Comparison of ENCODE assay signal across 18 mouse cellular contexts in genomic region chr7:68282304-68283132, GRCm38 (mm10). TPM values are rescaled to one million over a fixed set of nuclear protein-coding genes. Genes with fewer than 3 reads are reported as not detected.
DNase-seq lines count a peak whose midpoint lies in the region; ATAC-seq and TF ChIP-seq lines count a peak whose summit lies in the region.
"Had no signal": no experiment of that assay in that cellular context is flagged by ENCODE, and none has a peak within 500 bp of the region (broad histone marks: within the 10 kb centered on the region; RNA-seq: fewer than 3 reads in every experiment).

No protein-coding gene starts in this region.

- DNase-seq in kidney, adult 2 months: peak; percentile 16
- no peak for DNase-seq in kidney, postnatal 10 days
- peak; percentile 62 for DNase-seq in T-cell, adult 2 months (ENCODE audit: low spot score)
- no peak for DNase-seq in kidney, postnatal 4 days
- DNase-seq in adrenal gland, adult 18-20 months (ENCODE audit: low spot score in 2 of 2): no peak
- DNase-seq in right cerebral cortex, adult 18-20 months: no peak
- DNase-seq: adrenal gland, postnatal 36 days; cerebellum, adult 9-10 months; gastrocnemius, postnatal 10 days; kidney, postnatal 36 days had no signal

- H3K4me1 ChIP-seq in kidney, adult 2 months (ENCODE audit: control insufficient read depth, insufficient read depth, low read length): peaks cover 21% of the 10 kb centered on the region; the same call in 1 of the 2 replicates
- H3K4me1 ChIP-seq in liver, embryonic 12.5 days: peaks cover 5% of the 10 kb centered on the region; the same call in 1 of the 2 replicates
- H3K4me1 ChIP-seq in small intestine, adult 2 months (ENCODE audit: control insufficient read depth, insufficient read depth, insufficient read length, low read length): no peaks in the 10 kb centered on the region
- H3K4me1 ChIP-seq: midbrain, embryonic 15.5 days had no signal

- no peaks in the 10 kb centered on the region for H3K27me3 ChIP-seq in kidney, adult 2 months (replicated peaks; ENCODE audit: control insufficient read depth, insufficient read depth, low read length)
- H3K27me3 ChIP-seq in liver, embryonic 12.5 days (replicated peaks): no peaks in the 10 kb centered on the region
- no peaks in the 10 kb centered on the region for H3K27me3 ChIP-seq in small intestine, adult 2 months (ENCODE audit: control insufficient read depth, insufficient read depth, low read length)
- H3K27me3 ChIP-seq: lung, embryonic 15.5 days; Patski had no signal

- H3K9me3 ChIP-seq in liver, embryonic 12.5 days (replicated peaks): no peaks in the 10 kb centered on the region
- H3K9me3 ChIP-seq: lung, embryonic 15.5 days; midbrain, embryonic 15.5 days had no signal

- H3K4me2 ChIP-seq in liver, embryonic 12.5 days: peak overlapping the region; percentile 11; the same call in 1 of the 2 replicates
- H3K4me2 ChIP-seq: lung, embryonic 15.5 days; midbrain, embryonic 15.5 days had no signal

- no peak overlapping the region for H3K9ac ChIP-seq in liver, embryonic 12.5 days
- H3K9ac ChIP-seq: lung, embryonic 15.5 days; midbrain, embryonic 15.5 days had no signal

- no peaks in the 10 kb centered on the region for H3K36me3 ChIP-seq in kidney, adult 2 months (ENCODE audit: control insufficient read depth, insufficient read depth, low read length)
- H3K36me3 ChIP-seq in liver, embryonic 12.5 days: no peaks in the 10 kb centered on the region
- H3K36me3 ChIP-seq in small intestine, adult 2 months (ENCODE audit: control insufficient read depth, insufficient read depth, low read length): no peaks in the 10 kb centered on the region
- H3K36me3 ChIP-seq: lung, embryonic 15.5 days; midbrain, embryonic 15.5 days had no signal

- no peak for TF ChIP-seq CTCF in kidney, adult 2 months (conservative IDR thresholded peaks at IDR 0.05; ENCODE audit: insufficient read depth, insufficient read length, low read depth, low read length)
- no peak for TF ChIP-seq CTCF in small intestine, adult 2 months (IDR thresholded peaks at IDR 0.05; ENCODE audit: extremely low read depth, insufficient read length, insufficient replicate concordance, low read depth, low read length)

- 66% methylated on average over 22 of the region's 22 CpGs for WGBS in kidney, adult 2 months
- 57% methylated on average over 22 of the region's 22 CpGs for WGBS in liver, embryonic 12.5 days (ENCODE audit: insufficient replicate concordance)
- 71% methylated on average over 22 of the region's 22 CpGs for WGBS in small intestine, adult 2 months

- no peak overlapping the region for H3K4me3 ChIP-seq in kidney, adult 2 months (ENCODE audit: insufficient read depth, low read depth, low read length)
- no peak overlapping the region for H3K4me3 ChIP-seq in liver, embryonic 12.5 days
- H3K4me3 ChIP-seq in small intestine, adult 2 months (ENCODE audit: low read depth, low read length): no peak overlapping the region; the same call in 1 of the 2 replicates
- H3K4me3 ChIP-seq: lung, embryonic 15.5 days; midbrain, embryonic 15.5 days had no signal

- H3K27ac ChIP-seq in kidney, adult 2 months (ENCODE audit: insufficient read depth, low read depth, low read length): no peak overlapping the region
- no peak overlapping the region for H3K27ac ChIP-seq in liver, embryonic 12.5 days
- peak overlapping the region; percentile 49 for H3K27ac ChIP-seq in small intestine, adult 2 months (ENCODE audit: insufficient read depth, low read depth, low read length)
- H3K27ac ChIP-seq: lung, embryonic 15.5 days; midbrain, embryonic 15.5 days had no signal

- no peak for ATAC-seq in liver, embryonic 12.5 days
- ATAC-seq: intestine, embryonic 16.5 days; midbrain, embryonic 15.5 days; Patski had no signal

- no peak for TF ChIP-seq POLR2A in kidney, adult 2 months (IDR thresholded peaks at IDR 0.05; ENCODE audit: low read depth, low read length)
- TF ChIP-seq POLR2A in small intestine, adult 2 months (IDR thresholded peaks at IDR 0.05; ENCODE audit: low read depth, low read length): no peak

RNA-seq across cellular contexts. Expression of gene Fam169b, which starts 8.9 kb away (rescaled TPM):
- polyA plus RNA-seq in kidney, adult 2 months (2012; rRNA removed): 7.9 and 11.3 TPM in 2 replicates
- polyA plus RNA-seq in liver, embryonic 12.5 days (2016; fragmentation: Nextera tagmentation; extraction: Ambion mirVana): 0.12 and 0.24 TPM in 2 replicates
- 1.8 and 3.8 TPM in 2 replicates for polyA plus RNA-seq in small intestine, adult 2 months (2012; rRNA removed)
- under 1 TPM; 0.22 to 0.23 TPM for total RNA-seq in adrenal gland, adult 18-20 months (2021)
- polyA plus RNA-seq: midbrain, embryonic 15.5 days had no signal

RNA-seq across cellular contexts. Expression of gene Pgpep1l, which starts 18.5 kb away (rescaled TPM):
- polyA plus RNA-seq in kidney, adult 2 months (2012; rRNA removed): 0.16 and 1.1 TPM in 2 replicates
- polyA plus RNA-seq in liver, embryonic 12.5 days (2016; fragmentation: Nextera tagmentation; extraction: Ambion mirVana): not detected in 2 replicates
- polyA plus RNA-seq in small intestine, adult 2 months (2012; rRNA removed): not detected in 2 replicates
- total RNA-seq in adrenal gland, adult 18-20 months (2021): under 1 TPM in 1 of 2 experiments, not detected in 1; 0.32 TPM
- total RNA-seq: adrenal gland, postnatal 36 days had no signal
- polyA plus RNA-seq: embryonic facial prominence, embryonic 11.5 days; forebrain, embryonic 11.5 days; intestine, embryonic 16.5 days; lung, embryonic 15.5 days; midbrain, embryonic 15.5 days; Patski had no signal

Comparison
In these comparisons a context has a peak if more than half of its experiments do, and no peak if none do; other contexts are left out.
1. DNase-seq: peak in kidney, adult 2 months (single experiment) and T-cell, adult 2 months (single experiment); none in kidney, postnatal 10 days (single experiment), kidney, postnatal 4 days (0 of 2), adrenal gland, adult 18-20 months (0 of 2) and right cerebral cortex, adult 18-20 months (single experiment).